Mouse (Mus musculus): Measurements from ENCODE around the gene Lrrc15.

Gene Lrrc15

GRCm38 (mm10) chr16:30278406-30278805 is 4.7 kb downstream of the Lrrc15 start:
- DNase-seq (ENCODE audit: low read depth, low spot score): no peak

- DNase-seq (ENCODE audit: low read depth, low spot score): no peak
Measured at GRCm38 (mm10) chr16:30275558-30276340, 7.3 kb downstream of the Lrrc15 start.

- no peak for DNase-seq (ENCODE audit: low read depth, low spot score)
Measured at GRCm38 (mm10) chr16:30273065-30273464, 10.0 kb downstream of the Lrrc15 start.

- DNase-seq (ENCODE audit: low read depth, low spot score): no peak
Measured at GRCm38 (mm10) chr16:30271941-30272595, 11.0 kb downstream of the Lrrc15 start.

GRCm38 (mm10) chr16:30271223-30271761 is 11.8 kb downstream of the Lrrc15 start:
- peak; percentile 34 for DNase-seq (ENCODE audit: low read depth, low spot score)

- no peak for DNase-seq (ENCODE audit: low read depth, low spot score)
Measured at GRCm38 (mm10) chr16:30267359-30267758, 15.7 kb downstream of the Lrrc15 start, which contains the start of gene Cpn2. TSS of gene Cpn2 (minus strand) at chr16:30267499.

GRCm38 (mm10) chr16:30266561-30266960 is 16.5 kb downstream of the Lrrc15 start:
- no peak for DNase-seq (ENCODE audit: low read depth, low spot score)

- no peak for DNase-seq (ENCODE audit: low read depth, low spot score)
Measured at GRCm38 (mm10) chr16:30265611-30266010, 17.4 kb downstream of the Lrrc15 start.

- no peak for DNase-seq (ENCODE audit: low read depth, low spot score)
Measured at GRCm38 (mm10) chr16:30263156-30263555, 19.9 kb downstream of the Lrrc15 start.

- peak; percentile 64 for DNase-seq (ENCODE audit: low read depth, low spot score)
Measured at GRCm38 (mm10) chr16:30262664-30263063, 20.4 kb downstream of the Lrrc15 start.

GRCm38 (mm10) chr16:30262157-30262556 is 20.9 kb downstream of the Lrrc15 start:
- DNase-seq (ENCODE audit: low read depth, low spot score): no peak

GRCm38 (mm10) chr16:30261341-30261740 is 21.7 kb downstream of the Lrrc15 start:
- DNase-seq (ENCODE audit: low read depth, low spot score): no peak

- no peak for DNase-seq (ENCODE audit: low read depth, low spot score)
Measured at GRCm38 (mm10) chr16:30260012-30260635, 22.9 kb downstream of the Lrrc15 start.

GRCm38 (mm10) chr16:30259444-30259843 is 23.6 kb downstream of the Lrrc15 start:
- no peak for DNase-seq (ENCODE audit: low read depth, low spot score)

- DNase-seq (ENCODE audit: low read depth, low spot score): no peak
Measured at GRCm38 (mm10) chr16:30258441-30258840, 24.6 kb downstream of the Lrrc15 start.

GRCm38 (mm10) chr16:30257718-30258117 is 25.3 kb downstream of the Lrrc15 start:
- DNase-seq (ENCODE audit: low read depth, low spot score): no peak

- DNase-seq (ENCODE audit: low read depth, low spot score): no peak
Measured at GRCm38 (mm10) chr16:30255061-30255460, 28.0 kb downstream of the Lrrc15 start.

GRCm38 (mm10) chr16:30253900-30254299 is 29.2 kb downstream of the Lrrc15 start:
- no peak for DNase-seq (ENCODE audit: low read depth, low spot score)

GRCm38 (mm10) chr16:30253374-30253773 is 29.7 kb downstream of the Lrrc15 start:
- no peak for DNase-seq (ENCODE audit: low read depth, low spot score)

- DNase-seq (ENCODE audit: low read depth, low spot score): peak; percentile 91
Measured at GRCm38 (mm10) chr16:30252003-30252418, 31.0 kb downstream of the Lrrc15 start.

GRCm38 (mm10) chr16:30244037-30244700 is 38.9 kb downstream of the Lrrc15 start:
- peak; percentile 79 for DNase-seq (ENCODE audit: low read depth, low spot score)

GRCm38 (mm10) chr16:30241623-30242022 is 41.4 kb downstream of the Lrrc15 start:
- DNase-seq (ENCODE audit: low read depth, low spot score): peak; percentile 53

All from forelimb bud, embryonic 11.5 days (tissue).